In genomic region chr10:95266041-95266762, GRCm38 (mm10) we compare ENCODE assay signal across 8 mouse cellular contexts. TPM values are rescaled to one million over a fixed set of nuclear protein-coding genes. Genes with fewer than 3 reads are reported as not detected.
DNase-seq lines count a peak whose midpoint lies in the region; ATAC-seq and TF ChIP-seq lines count a peak whose summit lies in the region.

No protein-coding gene starts in this region.

- no peak overlapping the region for H3K9ac ChIP-seq in intestine, embryonic 15.5 days

- no peak overlapping the region for H3K4me3 ChIP-seq in lung, adult 2 months (replicated peaks; ENCODE audit: extremely low read depth, low read depth, low read length)
- no peak overlapping the region for H3K4me3 ChIP-seq in intestine, embryonic 15.5 days (replicated peaks)

- DNase-seq in lung, adult 2 months, result peak; percentile 29
- DNase-seq in lung, postnatal 25 days (ENCODE audit: low spot score), result no peak
- DNase-seq in retina, embryonic 14.5 days (ENCODE audit: low spot score), result peak; percentile 43
- DNase-seq in adrenal gland, postnatal 25 days, result no peak
- no peak for DNase-seq in frontal cortex, postnatal 10 days (ENCODE audit: low spot score in 2 of 2)
- no peak for DNase-seq in right cerebral cortex, postnatal 14 days

- peak; percentile 10; the same call in 1 of the 2 replicates for ATAC-seq in common myeloid progenitor, adult 5-6 weeks (replicated peaks; ENCODE audit: low read depth, poor library complexity, severe bottlenecking)
- no peak for ATAC-seq in intestine, embryonic 15.5 days

- no peaks in the 10 kb centered on the region for H3K9me3 ChIP-seq in intestine, embryonic 15.5 days

- TF ChIP-seq POLR2A in lung, adult 2 months (IDR thresholded peaks at IDR 0.05; ENCODE audit: borderline replicate concordance, extremely low read depth, low read depth, low read length), result no peak

- H3K36me3 ChIP-seq in intestine, embryonic 15.5 days, result no peaks in the 10 kb centered on the region

- peaks cover 4% of the 10 kb centered on the region for H3K4me1 ChIP-seq in lung, adult 2 months (ENCODE audit: control insufficient read depth, insufficient read depth, low read length)
- H3K4me1 ChIP-seq in intestine, embryonic 15.5 days (replicated peaks), result peaks cover 20% of the 10 kb centered on the region; the same call in 1 of the 2 replicates

- TF ChIP-seq CTCF in lung, adult 2 months (IDR thresholded peaks at IDR 0.05; ENCODE audit: insufficient read depth, low read length), result no peak

- peak overlapping the region; percentile 38 for H3K4me2 ChIP-seq in intestine, embryonic 15.5 days (replicated peaks)

- WGBS in lung, adult 2 months, result 56% methylated on average over 10 of the region's 10 CpGs
- WGBS in intestine, embryonic 15.5 days, result 56% methylated on average over 10 of the region's 10 CpGs

- no peak overlapping the region for H3K27ac ChIP-seq in intestine, embryonic 15.5 days

- no peaks in the 10 kb centered on the region for H3K27me3 ChIP-seq in intestine, embryonic 15.5 days (replicated peaks)

RNA-seq across cellular contexts. Expression of gene Cradd, which starts 57.7 kb away (rescaled TPM):
- polyA plus RNA-seq in lung, adult 2 months (2012; rRNA removed), result 21.0 and 21.8 TPM in 2 replicates
- total RNA-seq in common myeloid progenitor, adult 5-6 weeks (2017), result 0.53 and 3.7 TPM in 2 replicates
- 10.8 and 11.2 TPM in 2 replicates for polyA plus RNA-seq in intestine, embryonic 15.5 days (2015; fragmentation: Nextera tagmentation; extraction: Ambion mirVana)
- 15.2 and 19.1 TPM in 2 replicates for total RNA-seq in adrenal gland, postnatal 25 days (2021)

Comparison
In these comparisons a context has a peak if more than half of its experiments do, and no peak if none do; other contexts are left out.
1. DNase-seq: peak in lung, adult 2 months (single experiment) and retina, embryonic 14.5 days (single experiment); none in lung, postnatal 25 days (single experiment), adrenal gland, postnatal 25 days (single experiment), frontal cortex, postnatal 10 days (0 of 2) and right cerebral cortex, postnatal 14 days (single experiment).